Mouse (Mus musculus) lung, postnatal 14 days (tissue): Measurements from ENCODE around the gene Ess2.

Experiments used
- DNase-seq: peaks from one replicate; pipeline ENCODE4 v3.0.0; 2021

Ess2 gene

DNA sequence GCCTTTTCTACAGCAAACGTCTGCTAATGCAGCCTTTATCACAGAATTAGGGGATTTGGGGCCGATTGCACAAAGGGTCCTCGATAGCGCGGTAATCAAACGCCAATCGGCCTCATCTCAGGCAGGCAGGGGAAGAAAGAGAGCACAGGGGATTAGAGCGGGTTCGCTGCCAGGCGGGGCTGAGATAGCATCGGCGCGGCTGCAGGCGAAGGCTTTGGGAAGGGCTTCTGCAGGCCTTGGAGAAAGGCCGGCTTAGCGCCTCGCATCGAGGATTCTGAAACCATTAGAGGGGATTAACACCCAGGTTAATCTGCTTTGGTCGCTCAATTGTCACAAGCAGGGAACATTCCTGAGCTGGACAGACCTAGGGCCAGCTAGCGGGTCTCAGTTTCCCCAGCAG is 9.4 kb upstream of the Ess2 start:
- no peak for DNase-seq

DNA sequence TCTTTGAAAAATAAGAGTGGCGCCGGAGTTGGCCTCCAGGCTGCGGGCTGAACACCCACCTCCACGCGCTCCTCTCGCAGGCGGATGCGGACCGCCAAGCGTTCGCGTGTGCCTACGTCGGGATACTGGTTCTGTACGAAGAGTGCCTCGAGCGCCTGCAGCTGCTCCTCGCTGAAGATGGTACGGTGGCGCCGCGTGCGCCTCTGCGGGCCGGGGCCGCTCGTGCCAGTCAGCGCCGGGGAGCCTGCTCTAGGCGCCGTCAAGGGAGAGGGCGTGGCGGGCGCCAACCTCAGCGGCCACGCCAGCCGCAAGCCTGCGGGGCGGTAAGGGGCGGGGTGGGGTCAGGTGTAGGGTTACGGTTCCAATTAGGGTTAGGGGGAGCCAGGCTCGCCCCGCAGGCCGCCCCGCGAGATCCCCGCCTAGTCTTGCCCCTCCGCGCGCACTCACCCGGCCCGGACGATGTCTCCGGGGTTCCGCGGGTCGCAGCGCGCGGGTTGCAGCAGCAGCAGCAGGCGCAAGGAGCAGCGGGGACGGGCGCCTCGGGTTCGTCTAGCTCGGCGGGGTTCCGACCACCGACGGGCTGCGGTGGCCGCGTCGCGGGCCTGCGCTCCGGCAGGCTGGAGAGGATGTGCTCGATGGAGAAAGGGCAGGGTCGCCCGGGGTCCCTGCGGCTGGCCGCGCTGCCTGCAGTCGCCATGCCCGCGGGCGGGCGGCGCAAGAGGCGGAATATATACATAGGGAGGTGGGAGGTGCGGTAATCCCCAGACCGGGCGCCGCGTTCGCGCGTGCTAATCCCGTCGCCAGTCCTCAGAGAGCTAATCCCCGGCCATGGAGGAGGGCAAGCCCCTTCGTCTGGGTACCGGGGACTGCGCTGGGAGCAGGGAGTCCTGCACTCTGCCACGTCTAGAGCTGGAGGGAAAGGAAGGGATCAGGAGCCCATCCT is 3.4 kb upstream of the Ess2 start, which contains the start of gene Gsc2:
Gene Gsc2, minus strand, starts transcription at position 753 of the 943 bp plus-strand sequence.
- no peak for DNase-seq

GRCm38 (mm10) chr16:17898462-17898861 is 12.7 kb downstream of the Ess2 start, which contains the start of the genes Dgcr2 and Tssk2:
Dgcr2 (minus strand) TSS chr16:17898562.
Tssk2 (plus strand) TSS chr16:17898637.
- no peak for DNase-seq

GRCm38 (mm10) chr16:17896091-17896490 is 15.1 kb downstream of the Ess2 start:
- no peak for DNase-seq

- DNase-seq, result no peak
Observed at GRCm38 (mm10) chr16:17893923-17894322, 17.2 kb downstream of the Ess2 start, which contains the start of gene Tssk1. Tssk1 (plus strand) TSS chr16:17894223.

- peak; percentile 43 for DNase-seq
Observed at GRCm38 (mm10) chr16:17892606-17893005, 18.5 kb downstream of the Ess2 start.

GRCm38 (mm10) chr16:17891567-17891959 is 19.6 kb downstream of the Ess2 start, which contains the start of gene Gm20518:
Gm20518 (minus strand) TSS chr16:17891671.
- DNase-seq, result peak; percentile 100

DNA sequence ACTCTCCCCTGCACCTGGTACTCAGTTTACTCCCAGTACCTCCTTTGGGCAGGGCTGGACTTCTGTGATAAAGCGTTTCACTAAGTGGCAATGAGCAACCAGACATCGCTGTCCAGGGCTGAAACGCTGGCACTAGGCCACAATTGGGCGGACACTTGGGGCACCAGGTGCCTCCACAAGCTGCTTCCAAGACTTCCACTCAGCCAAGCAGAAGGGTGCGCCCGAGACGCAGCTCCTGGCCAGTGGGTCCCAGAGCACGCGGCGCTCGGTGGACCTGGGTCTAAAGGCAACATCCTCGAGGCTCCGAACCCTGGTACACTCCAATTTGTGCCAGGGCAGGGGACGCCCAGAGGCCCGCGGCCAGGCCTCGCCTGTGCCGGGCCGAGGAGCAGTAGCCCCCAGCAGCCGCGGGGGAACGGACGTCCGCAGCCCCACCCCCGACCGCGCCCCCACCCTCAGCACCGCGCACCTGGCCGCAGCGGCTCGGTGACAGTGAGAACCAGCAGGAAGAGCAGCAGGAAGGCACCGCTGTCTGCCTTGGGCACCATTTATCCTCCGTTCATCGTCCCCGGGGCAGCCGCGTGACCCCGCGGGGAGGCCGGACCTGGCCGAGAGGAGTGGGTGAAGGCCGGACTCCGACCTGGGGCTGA is 20.1 kb downstream of the Ess2 start:
- peak; percentile 79 for DNase-seq

DNA sequence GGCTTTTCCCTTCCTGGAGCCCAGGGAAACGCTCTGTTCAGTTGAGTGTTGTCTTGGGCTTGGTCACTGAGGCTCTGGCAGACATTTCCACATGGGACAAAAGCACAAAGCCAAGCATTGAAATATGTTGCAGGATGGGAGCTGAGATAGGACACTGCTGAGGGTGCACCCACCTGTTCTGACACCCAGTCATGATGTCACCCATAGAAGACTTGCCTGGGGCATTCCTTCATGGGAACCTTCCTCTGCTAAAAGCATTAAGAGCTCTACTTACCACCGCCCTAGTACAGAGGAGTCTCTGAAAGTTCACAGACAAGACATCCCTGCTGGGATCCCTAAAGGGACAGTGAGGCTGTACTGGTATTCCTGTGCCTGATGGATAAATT is 20.8 kb downstream of the Ess2 start:
- no peak for DNase-seq

DNA sequence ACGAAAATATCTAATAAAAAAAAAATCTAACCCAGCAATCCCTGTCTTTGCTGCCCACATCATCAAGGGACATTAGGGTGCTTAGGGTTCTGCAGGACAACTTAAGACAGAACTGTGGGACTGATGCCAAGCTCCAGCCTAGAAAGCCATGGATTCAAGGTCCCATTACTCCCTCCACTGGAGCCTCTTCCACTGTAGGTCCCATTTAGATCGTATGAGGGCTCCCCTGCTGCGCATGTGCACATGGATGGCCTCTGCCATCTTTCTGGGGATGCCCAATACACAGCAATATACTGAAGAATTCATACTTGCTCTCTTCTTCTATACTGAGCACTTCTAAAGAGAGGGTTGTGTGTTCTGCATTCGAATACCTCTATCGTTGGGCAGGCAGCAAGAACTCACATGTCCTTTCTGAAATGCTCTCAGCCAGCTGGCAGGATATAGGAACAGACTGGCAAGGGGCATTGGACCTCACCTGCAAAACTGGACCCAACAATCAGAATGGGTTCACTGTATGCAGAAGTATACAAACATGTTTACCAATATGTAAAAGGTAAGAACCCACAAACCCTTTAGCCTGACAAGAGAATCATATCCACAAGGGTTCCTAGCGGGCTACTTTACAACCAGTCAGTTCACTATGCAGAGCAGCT is 21.3 kb downstream of the Ess2 start:
- no peak for DNase-seq

DNA sequence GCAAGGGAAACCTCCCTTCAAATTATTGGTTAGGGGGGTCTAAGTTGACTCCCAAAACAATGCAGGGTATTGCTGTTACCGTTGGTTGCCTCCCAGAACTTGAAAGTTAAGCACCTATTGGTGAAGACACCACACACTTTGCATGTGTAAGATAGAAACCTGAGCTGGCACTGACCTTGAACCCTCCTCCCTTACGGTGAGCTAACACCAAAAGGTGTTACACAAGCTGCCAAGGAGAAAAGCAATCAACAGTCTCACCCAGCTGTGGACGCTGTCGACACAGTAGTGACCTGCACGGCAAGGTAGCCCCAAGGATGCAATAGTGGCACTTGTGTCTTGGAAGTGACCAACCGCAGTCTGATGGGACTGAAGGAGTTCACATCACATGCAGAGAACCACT is 27.0 kb downstream of the Ess2 start:
- no peak for DNase-seq

DNA sequence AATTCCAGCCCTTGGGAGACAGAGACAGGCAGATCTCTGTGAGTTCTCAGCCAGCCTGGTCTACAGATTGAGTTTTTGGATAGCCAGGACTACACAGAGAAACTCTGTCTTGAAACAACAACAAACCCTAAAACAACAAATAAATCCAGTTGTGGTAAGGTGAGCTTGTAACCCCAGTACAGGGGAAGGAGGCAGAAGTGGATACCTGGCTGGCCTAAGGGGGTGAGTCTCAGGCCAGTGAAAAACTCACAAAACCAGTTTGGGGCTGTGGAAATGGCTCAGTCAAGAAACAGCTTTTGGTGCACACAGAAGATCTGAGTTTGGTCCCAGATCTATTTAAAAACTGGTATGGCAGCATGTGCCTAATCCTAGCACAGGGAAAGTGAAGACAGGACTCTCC is 29.0 kb downstream of the Ess2 start:
- DNase-seq, result no peak

- no peak for DNase-seq
Observed at GRCm38 (mm10) chr16:17879571-17879970, 31.6 kb downstream of the Ess2 start.

GRCm38 (mm10) chr16:17876096-17876495 is 35.1 kb downstream of the Ess2 start:
- no peak for DNase-seq

DNA sequence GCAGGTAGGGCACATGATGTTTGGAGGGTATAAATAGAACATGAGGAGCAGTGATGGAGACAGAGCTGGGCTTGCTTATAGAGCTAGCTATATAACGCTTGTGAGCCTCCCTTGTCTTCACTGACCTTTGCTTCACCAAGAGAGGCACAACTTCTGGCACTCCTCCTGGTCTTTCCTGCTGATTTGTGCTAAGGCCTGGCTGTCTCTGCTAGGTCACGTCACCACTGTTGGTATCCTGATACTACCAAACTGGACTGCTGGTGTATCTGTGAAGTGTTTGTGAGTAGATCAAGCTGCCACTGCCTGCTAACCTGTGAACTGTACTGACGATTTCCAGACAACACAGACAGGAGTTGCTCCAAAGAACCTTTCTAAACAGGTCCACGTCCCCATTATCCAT is 36.0 kb downstream of the Ess2 start:
- no peak for DNase-seq

DNA sequence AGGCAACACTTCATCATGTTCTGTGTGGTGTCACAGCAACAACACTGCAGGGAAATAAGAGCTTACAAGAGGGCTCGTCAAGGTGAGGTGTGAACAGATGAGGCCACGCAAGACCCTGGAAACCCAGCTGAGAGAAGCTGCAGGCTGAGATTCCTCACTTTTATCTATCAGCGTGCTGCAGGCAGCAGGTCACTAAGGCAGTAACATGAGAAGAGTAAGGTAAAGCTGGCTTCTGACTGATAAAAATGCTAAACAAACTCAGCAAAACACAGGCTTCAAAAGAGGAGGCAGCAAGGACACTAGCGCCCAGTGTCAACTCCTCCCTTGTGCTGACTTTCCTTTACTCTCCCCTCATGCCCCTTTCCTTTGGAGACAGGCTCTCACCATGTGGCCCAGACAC is 38.2 kb downstream of the Ess2 start:
- no peak for DNase-seq

DNA sequence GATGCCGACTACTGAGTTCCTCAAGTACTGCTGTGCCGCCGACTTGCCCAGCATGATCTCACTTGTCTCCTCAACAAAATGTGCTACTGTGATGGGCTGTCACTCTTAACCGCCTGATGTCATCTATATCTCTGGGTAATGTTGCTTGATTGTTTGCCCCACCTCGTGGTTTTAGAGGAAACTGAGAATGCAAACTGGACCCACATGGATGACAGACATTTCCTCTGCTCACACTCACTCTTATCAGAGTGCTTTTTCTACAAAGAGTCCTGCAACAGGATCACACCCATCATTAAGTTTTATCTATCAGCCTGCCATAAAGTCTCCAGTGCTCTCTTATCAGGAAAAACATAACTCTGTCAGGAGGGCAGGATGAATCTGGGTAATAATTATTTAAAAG is 39.9 kb downstream of the Ess2 start:
- no peak for DNase-seq

- no peak for DNase-seq
Observed at GRCm38 (mm10) chr16:17865770-17866169, 45.4 kb downstream of the Ess2 start.

DNA sequence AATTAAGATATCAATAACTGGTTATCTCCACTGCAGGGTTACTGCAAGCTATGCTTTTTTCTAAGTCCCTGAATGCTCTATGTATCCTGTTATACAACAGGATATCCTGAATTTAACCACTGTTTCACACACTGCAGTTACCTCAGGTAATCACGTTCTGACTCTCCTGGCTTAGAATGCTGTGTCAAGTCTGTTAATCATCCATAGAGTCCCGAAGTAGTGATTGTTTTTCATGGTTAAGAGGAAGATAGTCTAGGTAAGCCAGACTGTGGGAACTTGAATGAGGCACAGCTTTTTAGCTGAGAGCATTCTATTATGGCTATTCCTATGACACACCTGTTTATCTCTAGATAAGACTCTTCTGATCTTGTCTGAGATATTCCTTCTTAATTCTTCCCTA is 45.9 kb downstream of the Ess2 start:
- no peak for DNase-seq

- peak; percentile 28 for DNase-seq
Observed at GRCm38 (mm10) chr16:17858592-17858991, 52.6 kb downstream of the Ess2 start.

- no peak for DNase-seq
Observed at GRCm38 (mm10) chr16:17857157-17857556, 54.0 kb downstream of the Ess2 start.

- no peak for DNase-seq
Observed at GRCm38 (mm10) chr16:17853263-17853662, 57.9 kb downstream of the Ess2 start.

DNA sequence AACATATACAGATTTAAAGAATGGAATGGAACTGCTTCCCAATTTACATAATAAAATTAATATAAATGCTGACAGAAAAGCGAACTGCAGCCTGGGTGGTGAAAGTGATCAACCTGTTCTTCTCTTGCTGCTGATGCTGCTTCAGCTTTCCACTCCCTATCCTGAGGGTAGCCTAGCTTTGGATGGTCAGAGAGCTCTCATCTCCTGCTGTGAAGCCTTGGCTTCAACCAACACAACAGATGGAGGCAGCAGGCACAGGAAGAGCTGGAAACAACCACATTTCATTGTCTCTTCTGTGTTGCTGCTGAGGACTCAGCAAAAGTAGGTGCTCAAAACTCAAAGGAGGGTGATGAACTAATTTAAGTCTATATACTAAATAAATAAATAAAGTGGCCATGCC is 59.3 kb downstream of the Ess2 start:
- DNase-seq, result no peak
